Mouse (Mus musculus): ENCODE measurements around the gene Irak3.
"Not testable (repeated sequence)": the region's sequence is repeated elsewhere in the genome, so short reads cannot be mapped to it uniquely, and the experiment has no call there.

The Irak3 gene

GRCm38 (mm10) chr10:120201961-120202402, at the start of gene Irak3:
Gene Irak3 (minus strand): TSS chr10:120202130.
- DNase-seq (ENCODE audit: inconsistent age in 2 of 2, low spot score in 1 of 2) = peak; percentile 75 to 94

- DNase-seq (ENCODE audit: inconsistent age in 2 of 2, low spot score in 1 of 2) = no peak
These were observed 49.2 kb upstream of the Irak3 start for GRCm38 (mm10) chr10:120250911-120251683.

DNA sequence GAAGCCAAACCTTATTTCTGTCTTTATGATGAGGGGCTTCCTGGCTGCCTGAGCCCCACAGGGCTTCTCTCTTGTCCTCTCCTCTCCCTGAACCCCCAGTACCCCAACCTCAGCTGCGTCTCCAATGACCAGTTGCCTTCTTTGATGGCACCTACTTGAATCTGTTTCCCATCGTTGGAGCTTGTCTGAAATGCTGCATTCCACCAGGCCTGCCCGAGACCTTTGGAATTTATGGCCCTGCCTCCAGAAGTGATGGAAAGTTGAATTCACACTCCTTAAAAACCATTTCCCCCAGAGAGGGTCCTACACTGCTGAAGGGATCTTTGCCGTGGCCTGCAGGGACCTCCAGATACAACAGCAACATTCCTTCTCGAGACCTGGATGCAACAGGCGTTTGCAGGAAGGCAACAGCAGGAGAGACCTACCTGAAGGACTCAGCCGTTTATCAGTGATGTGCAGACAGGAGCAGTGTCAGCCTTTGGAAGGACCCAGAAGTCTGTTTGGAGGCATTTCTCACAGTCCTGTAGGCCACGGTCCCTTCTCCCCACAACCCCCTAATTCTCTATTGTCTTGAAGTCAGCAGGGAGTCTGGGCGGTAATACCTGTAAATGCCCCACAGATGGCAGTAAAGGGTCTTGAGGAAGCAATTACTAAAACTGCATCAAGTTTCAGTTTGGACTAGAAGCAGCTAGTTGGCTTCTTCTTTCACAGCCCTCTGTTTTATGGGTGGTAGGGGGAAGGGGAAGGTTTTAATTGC, 45.2 kb upstream of the Irak3 start:
- peak; percentile 24 to 78 for DNase-seq (ENCODE audit: inconsistent age in 2 of 2, low spot score in 1 of 2)

DNA sequence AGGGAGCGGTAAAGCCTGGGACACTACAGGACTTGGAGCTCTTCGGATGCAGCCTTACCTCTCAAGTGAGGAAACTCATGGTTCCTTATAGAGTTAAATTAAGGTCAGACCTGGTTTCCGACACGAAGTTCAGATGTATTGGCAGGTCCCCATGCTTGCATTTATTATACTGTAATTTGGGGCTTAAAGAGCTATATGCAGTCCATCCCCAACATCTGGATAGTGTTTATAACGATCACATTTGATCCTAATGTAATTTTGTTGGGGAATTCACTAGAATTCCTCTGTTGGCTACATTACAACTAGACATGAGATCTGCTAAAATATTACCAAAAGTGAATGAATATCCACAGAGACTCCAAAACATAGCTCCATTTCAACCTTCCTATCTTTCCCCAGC, 43.8 kb upstream of the Irak3 start:
- no peak for DNase-seq (ENCODE audit: inconsistent age in 2 of 2, low spot score in 1 of 2)

DNA sequence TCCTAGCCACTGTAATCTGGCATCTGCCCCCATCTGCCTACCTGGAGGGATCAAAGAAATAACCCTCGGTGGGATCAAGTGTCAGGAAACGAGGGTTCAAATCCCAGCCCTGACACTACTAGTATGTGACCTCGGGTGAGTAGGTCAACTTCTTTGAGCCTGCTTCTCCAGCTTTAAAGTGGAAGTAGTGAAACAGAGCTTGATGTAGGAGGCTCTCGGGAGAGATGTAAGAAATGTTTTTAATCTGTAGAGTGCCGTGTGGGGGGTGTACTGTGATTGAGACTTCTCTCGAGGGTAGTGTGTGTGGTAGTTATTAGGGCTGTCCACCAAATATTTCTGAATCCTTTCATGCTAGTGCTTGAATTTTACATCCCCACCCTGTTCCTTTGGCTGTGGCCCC, 40.5 kb upstream of the Irak3 start:
- no peak for DNase-seq (ENCODE audit: inconsistent age in 2 of 2, low spot score in 1 of 2)

GRCm38 (mm10) chr10:120239476-120239875, 37.5 kb upstream of the Irak3 start:
- DNase-seq (ENCODE audit: inconsistent age in 2 of 2, low spot score in 1 of 2) = no peak

GRCm38 (mm10) chr10:120238241-120238640, 36.3 kb upstream of the Irak3 start:
- DNase-seq (ENCODE audit: inconsistent age in 2 of 2, low spot score in 1 of 2) = no peak

GRCm38 (mm10) chr10:120236855-120237254, 34.9 kb upstream of the Irak3 start:
- no peak for DNase-seq (ENCODE audit: inconsistent age in 2 of 2, low spot score in 1 of 2)

GRCm38 (mm10) chr10:120233655-120234367, 31.9 kb upstream of the Irak3 start:
- DNase-seq (ENCODE audit: inconsistent age in 2 of 2, low spot score in 1 of 2) = peak; percentile 41 to 83

DNA sequence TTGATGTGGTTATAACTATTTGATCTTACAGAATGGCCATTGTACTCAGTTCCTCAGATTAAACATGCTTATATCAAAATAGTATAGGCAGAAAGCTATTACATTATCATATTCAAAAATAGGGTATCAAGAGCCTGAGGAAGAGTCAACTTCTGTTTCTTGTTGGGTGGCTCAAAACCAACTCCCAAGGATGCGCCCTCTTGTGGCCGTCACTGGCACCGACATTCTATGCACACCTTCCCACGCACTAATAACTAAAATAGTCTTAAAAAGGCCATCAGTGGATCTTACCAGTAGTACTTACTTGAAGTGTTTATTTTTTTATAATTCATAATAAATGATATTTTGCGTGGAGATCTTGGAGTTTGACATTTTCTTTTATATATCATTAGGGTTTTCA, 29.8 kb upstream of the Irak3 start:
- peak; percentile 60 to 86 for DNase-seq (ENCODE audit: inconsistent age in 2 of 2, low spot score in 1 of 2)

GRCm38 (mm10) chr10:120226871-120227661, 25.1 kb upstream of the Irak3 start, which contains the start of gene Llph:
Gene Llph (plus strand): TSS chr10:120227070.
- peak; percentile 89 to 94 for DNase-seq (ENCODE audit: inconsistent age in 2 of 2, low spot score in 1 of 2)

- no peak for DNase-seq (ENCODE audit: inconsistent age in 2 of 2, low spot score in 1 of 2)
These were observed 18.8 kb upstream of the Irak3 start for GRCm38 (mm10) chr10:120220776-120221175.

DNA sequence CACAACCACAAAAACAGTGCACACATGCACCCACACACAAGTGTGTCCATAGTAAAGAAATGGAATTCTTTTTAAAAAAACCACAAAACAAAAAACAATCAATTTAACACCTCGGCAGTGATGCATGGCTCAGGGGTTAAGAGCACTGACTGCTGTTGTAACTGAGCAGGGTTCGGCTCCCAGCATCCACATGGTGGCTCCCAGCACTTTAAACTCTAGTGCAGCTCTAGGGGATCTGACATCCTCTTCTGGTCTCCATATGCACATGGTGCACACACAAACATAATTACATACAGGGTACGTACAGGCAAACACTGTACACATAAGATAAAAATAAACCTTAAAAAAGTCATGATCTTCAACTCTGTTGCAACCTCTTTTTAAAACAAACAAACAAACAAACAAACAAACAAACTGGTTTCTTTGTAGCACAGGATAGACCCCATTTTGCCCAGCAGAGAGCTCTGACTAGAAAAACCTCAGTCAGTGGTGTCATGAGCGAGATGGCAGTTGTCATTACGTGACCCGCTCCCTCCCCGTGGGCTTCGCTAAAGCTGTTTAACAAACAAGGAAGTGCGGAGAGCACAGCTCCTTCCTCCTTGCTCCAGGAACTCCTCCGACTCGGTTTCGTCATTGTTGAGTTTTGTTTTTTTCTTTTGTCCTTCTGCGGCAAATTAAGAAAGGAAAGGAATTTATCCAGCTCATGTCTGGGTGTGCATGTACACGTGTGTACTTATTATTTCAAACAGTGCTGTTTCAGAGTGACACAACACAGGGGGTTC, 17.8 kb upstream of the Irak3 start:
- no peak for DNase-seq (ENCODE audit: inconsistent age in 2 of 2, low spot score in 1 of 2)

DNA sequence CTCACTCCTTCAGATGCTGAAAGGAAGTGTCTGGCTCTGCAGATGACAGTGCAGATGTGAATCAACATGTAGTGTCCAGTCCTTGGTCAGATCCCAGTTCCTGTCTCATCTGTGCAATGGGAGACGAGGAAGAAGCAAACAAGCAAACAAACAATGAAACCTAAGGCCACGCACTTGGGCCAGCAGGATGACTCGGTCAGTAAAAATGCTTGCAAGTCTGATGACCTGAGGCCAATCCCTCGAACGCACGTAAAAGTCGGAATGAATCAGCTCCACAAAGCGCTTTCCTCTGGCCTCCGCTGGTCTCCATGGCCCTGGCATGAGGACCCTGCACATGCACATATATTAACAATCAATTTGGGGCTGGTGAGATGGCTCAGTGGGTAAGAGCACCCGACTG, 17.1 kb upstream of the Irak3 start:
- no peak for DNase-seq (ENCODE audit: inconsistent age in 2 of 2, low spot score in 1 of 2)

DNA sequence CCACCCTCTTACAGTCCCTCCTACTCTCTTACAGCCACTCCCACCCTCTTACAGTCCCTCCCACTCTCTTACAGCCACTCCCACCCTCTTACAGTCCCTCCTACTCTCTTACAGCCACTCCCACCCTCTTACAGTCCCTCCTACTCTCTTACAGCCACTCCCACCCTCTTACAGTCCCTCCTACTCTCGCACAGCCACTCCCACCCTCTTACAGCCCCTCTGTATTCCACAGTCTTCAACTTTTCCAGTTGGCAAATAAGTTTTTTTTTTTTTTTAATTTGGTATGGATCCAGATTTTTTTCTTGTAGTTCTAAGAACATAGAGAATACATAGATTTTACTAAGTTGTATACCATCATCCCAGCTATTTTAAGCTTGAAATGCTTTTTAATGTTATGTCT, 15.2 kb upstream of the Irak3 start:
- DNase-seq (ENCODE audit: inconsistent age in 2 of 2, low spot score in 1 of 2) = not testable (repeated sequence)

DNA sequence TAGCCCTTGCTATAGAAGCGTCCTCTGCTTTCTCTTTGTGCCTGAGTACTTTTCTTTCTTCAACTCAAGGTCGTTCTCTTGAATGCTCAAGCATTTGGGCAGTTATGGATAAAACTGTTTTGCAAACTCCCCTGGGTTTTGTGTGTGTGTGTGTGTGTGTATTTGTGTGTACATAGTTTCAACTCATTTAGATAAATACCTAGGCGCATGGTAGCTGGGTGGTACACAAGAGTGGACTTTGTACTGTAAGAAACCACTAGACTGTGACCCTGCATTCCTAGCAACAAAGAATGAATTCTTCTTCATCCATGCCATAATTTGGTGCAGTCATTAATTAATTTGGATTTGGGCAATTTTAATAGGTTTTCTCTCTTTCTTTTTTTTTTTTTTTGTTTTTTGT, 8.2 kb upstream of the Irak3 start:
- no peak for DNase-seq (ENCODE audit: inconsistent age in 2 of 2, low spot score in 1 of 2)

GRCm38 (mm10) chr10:120209539-120209925, 7.6 kb upstream of the Irak3 start:
- peak in 1 of 2 experiments; percentile 66 for DNase-seq (ENCODE audit: inconsistent age in 2 of 2, low spot score in 1 of 2)

- DNase-seq (ENCODE audit: inconsistent age in 2 of 2, low spot score in 1 of 2) = peak; percentile 91 to 97
These were observed 6.9 kb upstream of the Irak3 start for GRCm38 (mm10) chr10:120208575-120209538.

DNA sequence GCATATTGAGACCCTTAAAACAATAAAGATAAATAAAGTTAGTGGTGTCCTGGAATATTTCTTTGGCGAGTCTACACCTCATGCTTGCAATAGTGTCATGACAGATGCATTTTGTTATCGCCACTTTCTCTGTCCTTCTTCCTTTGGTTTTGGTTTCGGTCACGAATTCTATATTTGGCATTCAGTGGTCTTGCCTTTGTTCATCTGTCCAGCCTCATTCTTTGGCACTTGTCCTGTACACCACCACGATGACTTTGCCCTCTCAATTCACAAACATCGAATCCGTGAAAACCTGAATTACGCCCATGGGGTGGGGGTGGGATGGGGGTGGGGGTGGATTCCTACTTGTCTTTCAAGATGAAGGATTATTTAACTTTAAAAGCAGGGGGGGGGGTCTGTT, 6.1 kb upstream of the Irak3 start:
- no peak for DNase-seq (ENCODE audit: inconsistent age in 2 of 2, low spot score in 1 of 2)
